Mouse (Mus musculus) midbrain, embryonic 14.5 days (tissue): Measurements from ENCODE around the gene Rps21. TPM values are rescaled to one million over a fixed set of nuclear protein-coding genes. Genes with fewer than 3 reads are reported as not detected.

Experiments used
- ATAC-seq: fragments of 200-750 bp; cut with Nextera tagmentation; 2 replicates; pipeline ENCODE4 v1.8.0; 2017; ENCODE audit warnings: moderate number of reproducible peaks, moderate library complexity; ENCODE audit not compliant: low FRiP score, low TSS enrichment
- DNase-seq: peaks from one replicate; pipeline ENCODE4 v3.0.0-alpha.2; 2015
- H3K27ac ChIP-seq: fragments of 300-500 bp; sonication (generic); replicated peaks from 2 replicates; pipeline ENCODE4 v1.5.1; 2014; ENCODE audit warnings: mild to moderate bottlenecking, low read depth, low read length, moderate library complexity
- H3K27me3 ChIP-seq: fragments of 300-500 bp; sonication (generic); 2 replicates; pipeline ENCODE4 v1.6.1; 2014; ENCODE audit warnings: low read length, control low read depth, mixed read lengths; ENCODE audit not compliant: control insufficient read depth, insufficient read depth
- H3K36me3 ChIP-seq: fragments of 300-500 bp; sonication (generic); 2 replicates; pipeline ENCODE4 v1.6.1; 2014; ENCODE audit warnings: low read length, control low read depth; ENCODE audit not compliant: control insufficient read depth, insufficient read depth
- H3K4me1 ChIP-seq: fragments of 300-500 bp; sonication (generic); 2 replicates; pipeline ENCODE4 v1.6.1; 2014; ENCODE audit warnings: mild to moderate bottlenecking, antibody characterized with exemption, low read length, control low read depth; ENCODE audit not compliant: control insufficient read depth, insufficient read depth
- H3K4me2 ChIP-seq: fragments of 300-500 bp; sonication (generic); 2 replicates; pipeline ENCODE4 v1.6.1; 2014; ENCODE audit warnings: mild to moderate bottlenecking, low read length, moderate library complexity
- H3K4me3 ChIP-seq: fragments of 300-500 bp; sonication (generic); replicated peaks from 2 replicates; pipeline ENCODE4 v1.5.1; 2014; ENCODE audit warnings: low read depth, low read length
- H3K9ac ChIP-seq: fragments of 300-500 bp; sonication (generic); replicated peaks from 2 replicates; pipeline ENCODE4 v1.6.1; 2014; ENCODE audit warnings: mild to moderate bottlenecking, low read length, moderate library complexity
- H3K9me3 ChIP-seq: fragments of 300-500 bp; sonication (generic); 2 replicates; pipeline ENCODE4 v1.6.1; 2016; ENCODE audit warnings: low read length, control low read depth, mixed read lengths; ENCODE audit not compliant: control insufficient read depth
- whole genome bisulfite sequencing: fragments of 180-500 bp; shearing (Covaris S2); extraction: QIAGEN DNeasy Blood & Tissue Kit; methylation state at CpG from one replicate; pipeline ENCODE4 v1.1.7; 2014; 5-methylcytosine and 5-hydroxymethylcytosine counted together
- polyA plus RNA-seq: library from polyadenylated mRNA; unstranded; fragments of >200 nt; fragmentation: Nextera tagmentation; extraction: Ambion mirVana; gene quantifications from 2 replicates; pipeline ENCODE4 v1.2.1, GENCODE M21; 2014

Rps21 gene
- polyA plus RNA-seq, 1 experiment from 2014 or later, result 409 TPM

- Histone ChIP-seq H3K4me2 (peak overlapping the region; percentile 65), H3K9me3 (no peaks in the 10 kb centered on the region), H3K27ac (no peak overlapping the region), H3K27me3 (no peaks in the 10 kb centered on the region), H3K4me1 (peaks cover 17% of the 10 kb centered on the region), H3K36me3 (peaks cover 16% of the 10 kb centered on the region), H3K9ac (peak overlapping the region; percentile 90; the same call in 1 of the 2 replicates), H3K4me3 (peak overlapping the region; percentile 81)
- DNase-seq, result no peak
- ATAC-seq, result no peak
- 66% methylated on average over 5 of the region's 5 CpGs for WGBS
Observed at GRCm38 (mm10) chr2:180271804-180272395, 14.7 kb downstream of the Rps21 start.

- Histone ChIP-seq H3K27me3 (no peaks in the 10 kb centered on the region), H3K27ac (peak overlapping the region; percentile 74), H3K9ac (peak overlapping the region; percentile 90), H3K36me3 (peaks cover 15% of the 10 kb centered on the region), H3K4me2 (peak overlapping the region; percentile 65), H3K4me3 (peak overlapping the region; percentile 81), H3K4me1 (peaks cover 17% of the 10 kb centered on the region), H3K9me3 (no peaks in the 10 kb centered on the region)
- under 1% methylated on average over 26 of the region's 37 CpGs for WGBS
- DNase-seq (no peak), ATAC-seq (peak; percentile 48)
Observed at GRCm38 (mm10) chr2:180272884-180273321, 15.7 kb downstream of the Rps21 start.

- Histone ChIP-seq H3K9ac (peak within 1 kb of the TSS; percentile 90), H3K36me3 (peaks cover 12% of the 10 kb centered on the region), H3K4me1 (peaks cover 17% of the 10 kb centered on the region), H3K27ac (peak within 1 kb of the TSS; percentile 74), H3K4me3 (peak within 1 kb of the TSS; percentile 81), H3K9me3 (no peaks in the 10 kb centered on the region), H3K4me2 (peak within 1 kb of the TSS; percentile 65), H3K27me3 (no peaks in the 10 kb centered on the region)
- ATAC-seq (peak; percentile 96), DNase-seq (peak; percentile 98)
- WGBS, result 7% methylated on average over 61 of the region's 68 CpGs
Observed at GRCm38 (mm10) chr2:180273394-180274244, 16.4 kb downstream of the Rps21 start, which contains the start of gene Cables2. TSS of gene Cables2 (minus strand) at chr2:180273496.

GRCm38 (mm10) chr2:180274523-180274922, 17.3 kb downstream of the Rps21 start:
- Histone ChIP-seq H3K4me1 (peaks cover 17% of the 10 kb centered on the region), H3K9me3 (no peaks in the 10 kb centered on the region), H3K9ac (no peak overlapping the region), H3K27me3 (no peaks in the 10 kb centered on the region), H3K4me2 (no peak overlapping the region), H3K36me3 (peaks cover 9% of the 10 kb centered on the region), H3K4me3 (no peak overlapping the region), H3K27ac (no peak overlapping the region)
- ATAC-seq (no peak), DNase-seq (no peak)
- 91% methylated on average over 2 of the region's 2 CpGs for WGBS

GRCm38 (mm10) chr2:180275836-180276235, 18.7 kb downstream of the Rps21 start:
- Histone ChIP-seq H3K4me2 (0 out of 2 replicates have a peak overlapping the region, but pooled peaks have one; percentile 19), H3K9ac (no peak overlapping the region)
- ATAC-seq, result no peak

GRCm38 (mm10) chr2:180276385-180276784, 19.2 kb downstream of the Rps21 start:
- Histone ChIP-seq H3K9ac (no peak overlapping the region), H3K9me3 (no peaks in the 10 kb centered on the region), H3K36me3 (no peaks in the 10 kb centered on the region), H3K27me3 (no peaks in the 10 kb centered on the region), H3K27ac (no peak overlapping the region), H3K4me3 (no peak overlapping the region), H3K4me2 (no peak overlapping the region), H3K4me1 (peaks cover 14% of the 10 kb centered on the region)
- no peak for DNase-seq
- 37% methylated on average over 4 of the region's 4 CpGs for WGBS
- no peak for ATAC-seq

More at GRCm38 (mm10) chr2:180275836-180276235, 18.7 kb downstream of the Rps21 start:
- WGBS, result under 1% methylated on average over 8 of the region's 8 CpGs
- DNase-seq, result peak; percentile 92
- Histone ChIP-seq H3K27ac (no peak overlapping the region), H3K27me3 (no peaks in the 10 kb centered on the region), H3K9me3 (no peaks in the 10 kb centered on the region), H3K4me1 (peaks cover 14% of the 10 kb centered on the region), H3K36me3 (no peaks in the 10 kb centered on the region), H3K4me3 (no peak overlapping the region)

GRCm38 (mm10) chr2:180276851-180277259, 19.7 kb downstream of the Rps21 start:
- Histone ChIP-seq H3K4me2 (no peak overlapping the region), H3K4me1 (peaks cover 10% of the 10 kb centered on the region), H3K36me3 (no peaks in the 10 kb centered on the region), H3K9ac (no peak overlapping the region), H3K4me3 (no peak overlapping the region), H3K27me3 (no peaks in the 10 kb centered on the region), H3K27ac (no peak overlapping the region), H3K9me3 (no peaks in the 10 kb centered on the region)
- 75% methylated on average over 8 of the region's 8 CpGs for WGBS
- ATAC-seq (no peak), DNase-seq (no peak)

GRCm38 (mm10) chr2:180277773-180278320, 20.7 kb downstream of the Rps21 start:
- no peak for ATAC-seq
- Histone ChIP-seq H3K4me3 (no peak overlapping the region), H3K36me3 (no peaks in the 10 kb centered on the region), H3K27ac (no peak overlapping the region), H3K4me2 (no peak overlapping the region), H3K4me1 (no peaks in the 10 kb centered on the region; the same call in 1 of the 2 replicates), H3K9me3 (no peaks in the 10 kb centered on the region), H3K9ac (no peak overlapping the region), H3K27me3 (no peaks in the 10 kb centered on the region)
- no peak for DNase-seq
- 76% methylated on average over 8 of the region's 8 CpGs for WGBS
